Mouse (Mus musculus) ES-Bruce4 (cell line): Measurements from ENCODE around the gene Ap4m1.

Source experiments
- CTCF ChIP-seq: IDR thresholded peaks from one replicate; pipeline ENCODE4 v1.8.1; 2011; ENCODE audit warnings: low read depth, low read length
- EP300 ChIP-seq: IDR thresholded peaks from 2 replicates; pipeline ENCODE4 v1.6.1; 2011; ENCODE audit warnings: low read depth, low read length; ENCODE audit not compliant: insufficient read depth
- POLR2A ChIP-seq: IDR thresholded peaks from one replicate; pipeline ENCODE4 v1.8.1; 2011; ENCODE audit warnings: low read length; ENCODE audit not compliant: insufficient read depth

DNA sequence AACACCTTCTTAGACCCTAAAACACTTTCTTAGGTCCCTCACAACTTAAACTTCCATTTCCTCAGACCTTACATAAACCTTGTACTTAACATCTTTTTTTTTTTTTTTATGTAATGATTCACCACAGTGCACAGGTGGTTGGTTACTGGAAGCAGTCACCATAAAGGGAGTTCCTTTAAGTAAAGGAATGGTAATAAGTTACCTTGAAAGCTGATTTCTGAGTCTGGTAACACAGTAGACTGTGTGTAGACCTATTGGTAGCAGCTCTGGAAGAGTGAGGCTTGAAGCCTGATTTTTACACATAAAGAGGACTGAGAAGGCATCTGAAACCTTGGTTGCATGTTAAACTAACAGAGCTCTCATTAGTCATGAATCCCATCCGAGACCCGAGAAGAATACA, 48.1 kb downstream of the Ap4m1 start:
- TF ChIP-seq CTCF, result no peak
- no peak for TF ChIP-seq EP300
- no peak for TF ChIP-seq POLR2A
